Mouse (Mus musculus): ENCODE results near the gene Rgs7bp. TPM values are rescaled to one million over a fixed set of nuclear protein-coding genes. Genes with fewer than 3 reads are reported as not detected.

Gene Rgs7bp
- polyA plus RNA-seq, 1 experiment from 2014 or later = 0.65 TPM

DNA sequence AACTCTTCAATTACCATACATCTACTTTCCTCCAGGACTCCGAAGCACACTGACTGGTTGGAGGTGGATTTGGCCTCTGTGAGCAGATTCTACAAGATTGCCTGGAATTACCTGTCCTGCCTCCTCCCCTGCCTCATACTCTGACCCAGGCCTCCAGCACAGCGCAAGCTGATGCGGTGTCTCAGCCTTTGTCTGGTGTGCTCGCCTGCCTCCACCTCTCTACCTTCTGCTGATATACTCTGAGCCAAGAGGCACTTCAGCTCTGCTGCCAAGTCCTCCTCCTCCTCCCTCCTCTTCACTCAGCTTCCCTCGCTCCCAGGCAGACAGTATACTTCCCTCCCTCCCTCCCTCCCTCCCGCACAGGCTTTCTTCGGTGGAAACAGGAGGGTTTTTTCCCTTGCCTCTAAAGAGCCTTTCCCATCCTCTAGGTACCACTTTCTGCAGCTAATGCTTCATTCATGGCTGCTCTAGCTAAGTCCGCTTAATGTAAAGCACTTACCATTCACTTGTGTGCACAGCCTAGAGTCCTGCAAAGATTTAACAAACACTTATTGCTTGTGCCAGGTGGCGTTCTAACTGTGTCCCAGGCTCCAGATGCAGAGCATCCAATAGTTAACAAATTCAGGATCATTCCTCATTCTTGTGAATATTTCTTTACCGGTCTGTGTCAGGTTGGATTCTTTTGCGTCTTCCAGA, 91.9 kb downstream of the Rgs7bp start:
- H3K36me3 ChIP-seq = no peaks in the 10 kb centered on the region
- H3K9me3 ChIP-seq = no peaks in the 10 kb centered on the region
- H3K4me3 ChIP-seq (replicated peaks) = no peak overlapping the region
- H3K9ac ChIP-seq (replicated peaks) = peak overlapping the region; percentile 19; the same call in 1 of the 2 replicates
- peaks cover 6% of the 10 kb centered on the region; the same call in 1 of the 2 replicates for H3K4me1 ChIP-seq (replicated peaks)
- WGBS = 65% methylated on average over 11 of the region's 11 CpGs
- H3K4me2 ChIP-seq = no peak overlapping the region
- no peak for ATAC-seq (ENCODE audit: insufficient number of reproducible peaks, insufficient read depth, low FRiP score, low TSS enrichment, low read depth)
- H3K27ac ChIP-seq = no peak overlapping the region
- no peaks in the 10 kb centered on the region for H3K27me3 ChIP-seq

- no peak overlapping the region for H3K9ac ChIP-seq (replicated peaks)
- WGBS = 88% methylated on average over 7 of the region's 7 CpGs
Observed at GRCm38 (mm10) chr13:104962166-104962565, 92.6 kb downstream of the Rgs7bp start.

GRCm38 (mm10) chr13:104960951-104961715, 93.6 kb downstream of the Rgs7bp start:
- Histone ChIP-seq H3K4me1 (replicated peaks) (peaks cover 6% of the 10 kb centered on the region; the same call in 1 of the 2 replicates), H3K4me3 (replicated peaks) (no peak overlapping the region), H3K4me2 (no peak overlapping the region), H3K36me3 (no peaks in the 10 kb centered on the region), H3K9me3 (no peaks in the 10 kb centered on the region), H3K9ac (replicated peaks) (no peak overlapping the region), H3K27me3 (no peaks in the 10 kb centered on the region), H3K27ac (no peak overlapping the region)
- ATAC-seq (ENCODE audit: insufficient number of reproducible peaks, insufficient read depth, low FRiP score, low TSS enrichment, low read depth) = no peak
- WGBS = 83% methylated on average over 14 of the region's 14 CpGs

More at GRCm38 (mm10) chr13:104962166-104962565, 92.6 kb downstream of the Rgs7bp start:
- ATAC-seq (ENCODE audit: insufficient number of reproducible peaks, insufficient read depth, low FRiP score, low TSS enrichment, low read depth) = no peak
- peaks cover 6% of the 10 kb centered on the region; the same call in 1 of the 2 replicates for H3K4me1 ChIP-seq (replicated peaks)
- no peak overlapping the region for H3K4me3 ChIP-seq (replicated peaks)
- H3K9me3 ChIP-seq = no peaks in the 10 kb centered on the region
- H3K4me2 ChIP-seq = no peak overlapping the region
- no peaks in the 10 kb centered on the region for H3K27me3 ChIP-seq
- H3K27ac ChIP-seq = no peak overlapping the region
- H3K36me3 ChIP-seq = no peaks in the 10 kb centered on the region

GRCm38 (mm10) chr13:104960206-104960928, 94.4 kb downstream of the Rgs7bp start:
- Histone ChIP-seq H3K9ac (replicated peaks) (no peak overlapping the region), H3K27ac (no peak overlapping the region), H3K4me3 (replicated peaks) (no peak overlapping the region), H3K4me1 (replicated peaks) (peaks cover 6% of the 10 kb centered on the region; the same call in 1 of the 2 replicates), H3K27me3 (no peaks in the 10 kb centered on the region), H3K4me2 (no peak overlapping the region), H3K9me3 (no peaks in the 10 kb centered on the region), H3K36me3 (no peaks in the 10 kb centered on the region)
- WGBS = 88% methylated on average over 7 of the region's 7 CpGs
- ATAC-seq (ENCODE audit: insufficient number of reproducible peaks, insufficient read depth, low FRiP score, low TSS enrichment, low read depth) = no peak

- ATAC-seq (ENCODE audit: insufficient number of reproducible peaks, insufficient read depth, low FRiP score, low TSS enrichment, low read depth) = no peak
- Histone ChIP-seq H3K27ac (no peak overlapping the region), H3K4me2 (no peak overlapping the region), H3K9ac (replicated peaks) (no peak overlapping the region), H3K27me3 (no peaks in the 10 kb centered on the region), H3K9me3 (no peaks in the 10 kb centered on the region), H3K4me1 (replicated peaks) (peaks cover 6% of the 10 kb centered on the region; the same call in 1 of the 2 replicates), H3K36me3 (no peaks in the 10 kb centered on the region), H3K4me3 (replicated peaks) (no peak overlapping the region)
- WGBS = 84% methylated on average over 4 of the region's 4 CpGs
Observed at GRCm38 (mm10) chr13:104959733-104960132, 95.0 kb downstream of the Rgs7bp start.

GRCm38 (mm10) chr13:104947958-104948357, 106.8 kb downstream of the Rgs7bp start:
- H3K4me3 ChIP-seq (replicated peaks) = no peak overlapping the region
- H3K9me3 ChIP-seq = no peaks in the 10 kb centered on the region
- H3K9ac ChIP-seq (replicated peaks) = no peak overlapping the region
- H3K4me1 ChIP-seq (replicated peaks) = no peaks in the 10 kb centered on the region
- H3K36me3 ChIP-seq = no peaks in the 10 kb centered on the region
- H3K27ac ChIP-seq = no peak overlapping the region
- H3K27me3 ChIP-seq = no peaks in the 10 kb centered on the region
- H3K4me2 ChIP-seq = peak overlapping the region; percentile 31
- ATAC-seq (ENCODE audit: insufficient number of reproducible peaks, insufficient read depth, low FRiP score, low TSS enrichment, low read depth) = peak; percentile 81
- under 1% methylated on average over 7 of the region's 7 CpGs for WGBS

- Histone ChIP-seq H3K4me3 (replicated peaks) (no peak overlapping the region), H3K4me2 (no peak overlapping the region), H3K27ac (no peak overlapping the region), H3K27me3 (no peaks in the 10 kb centered on the region), H3K36me3 (no peaks in the 10 kb centered on the region), H3K4me1 (replicated peaks) (peaks cover 18% of the 10 kb centered on the region), H3K9ac (replicated peaks) (no peak overlapping the region), H3K9me3 (no peaks in the 10 kb centered on the region)
- WGBS = 94% methylated on average over 8 of the region's 8 CpGs
- ATAC-seq (ENCODE audit: insufficient number of reproducible peaks, insufficient read depth, low FRiP score, low TSS enrichment, low read depth) = no peak
Observed at GRCm38 (mm10) chr13:104940483-104940882, 114.2 kb downstream of the Rgs7bp start.

DNA sequence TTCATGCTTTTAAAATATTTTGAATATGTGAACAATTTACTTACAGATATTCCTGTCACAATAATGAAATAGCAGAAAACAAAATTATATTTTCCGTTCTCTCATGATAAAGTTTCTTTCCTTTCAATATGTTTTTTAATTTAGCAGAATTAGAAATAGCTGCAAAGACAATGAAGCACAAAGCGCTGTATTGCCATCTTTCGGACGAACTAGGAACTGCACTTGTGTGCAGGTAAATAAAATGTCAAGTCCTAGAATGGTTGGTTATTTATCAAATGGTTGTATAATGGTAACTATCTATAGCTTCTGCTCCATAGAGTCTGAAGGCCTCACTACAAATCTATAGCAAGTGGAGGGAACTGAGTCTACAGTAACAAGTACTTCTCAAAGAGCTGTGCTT, 114.9 kb downstream of the Rgs7bp start:
- ATAC-seq (ENCODE audit: insufficient number of reproducible peaks, insufficient read depth, low FRiP score, low TSS enrichment, low read depth) = no peak
- H3K9me3 ChIP-seq = no peaks in the 10 kb centered on the region
- peaks cover 18% of the 10 kb centered on the region for H3K4me1 ChIP-seq (replicated peaks)
- no peak overlapping the region for H3K4me3 ChIP-seq (replicated peaks)
- no peak overlapping the region for H3K27ac ChIP-seq
- H3K27me3 ChIP-seq = no peaks in the 10 kb centered on the region
- no peak overlapping the region for H3K4me2 ChIP-seq
- H3K9ac ChIP-seq (replicated peaks) = no peak overlapping the region
- H3K36me3 ChIP-seq = no peaks in the 10 kb centered on the region
- 3% methylated on average over 4 of the region's 4 CpGs for WGBS

DNA sequence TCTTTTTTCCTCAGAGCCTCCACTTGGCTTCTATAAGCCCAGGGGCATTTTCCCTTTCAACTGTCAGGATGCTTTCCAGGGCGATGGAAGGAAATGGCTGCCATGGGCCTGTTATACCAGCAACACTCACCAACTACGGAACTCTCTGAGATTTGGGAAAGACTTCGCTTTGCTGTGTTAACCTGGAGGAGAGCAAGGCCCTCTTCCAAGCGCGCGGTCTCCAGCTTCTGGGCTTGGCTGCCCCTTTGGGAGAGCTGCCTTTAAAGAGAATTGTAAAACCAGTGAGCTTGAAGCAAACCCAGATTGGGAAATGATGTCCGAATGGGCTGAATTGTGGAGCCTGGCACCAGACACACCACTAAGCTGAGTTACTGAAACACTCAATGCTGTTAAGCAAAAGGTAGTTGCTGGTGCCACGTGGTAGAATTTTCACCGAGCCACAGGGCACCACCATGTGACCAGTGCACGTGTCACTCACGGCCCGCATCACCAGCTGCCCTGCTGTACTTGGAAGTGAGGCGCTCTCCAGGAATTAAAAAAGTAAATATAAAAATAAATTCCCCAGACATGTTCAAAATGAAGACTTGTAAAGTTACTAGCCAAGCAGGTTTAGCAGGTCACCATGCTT, 115.7 kb downstream of the Rgs7bp start:
- ATAC-seq (ENCODE audit: insufficient number of reproducible peaks, insufficient read depth, low FRiP score, low TSS enrichment, low read depth) = peak; percentile 44; the same call in 1 of the 2 replicates
- H3K4me1 ChIP-seq (replicated peaks) = peaks cover 18% of the 10 kb centered on the region
- 55% methylated on average over 13 of the region's 13 CpGs for WGBS
- no peaks in the 10 kb centered on the region for H3K9me3 ChIP-seq
- H3K9ac ChIP-seq (replicated peaks) = no peak overlapping the region
- no peak overlapping the region for H3K4me3 ChIP-seq (replicated peaks)
- H3K36me3 ChIP-seq = no peaks in the 10 kb centered on the region
- H3K27ac ChIP-seq = peak overlapping the region; percentile 45
- peak overlapping the region; percentile 6; the same call in 1 of the 2 replicates for H3K4me2 ChIP-seq
- no peaks in the 10 kb centered on the region for H3K27me3 ChIP-seq

DNA sequence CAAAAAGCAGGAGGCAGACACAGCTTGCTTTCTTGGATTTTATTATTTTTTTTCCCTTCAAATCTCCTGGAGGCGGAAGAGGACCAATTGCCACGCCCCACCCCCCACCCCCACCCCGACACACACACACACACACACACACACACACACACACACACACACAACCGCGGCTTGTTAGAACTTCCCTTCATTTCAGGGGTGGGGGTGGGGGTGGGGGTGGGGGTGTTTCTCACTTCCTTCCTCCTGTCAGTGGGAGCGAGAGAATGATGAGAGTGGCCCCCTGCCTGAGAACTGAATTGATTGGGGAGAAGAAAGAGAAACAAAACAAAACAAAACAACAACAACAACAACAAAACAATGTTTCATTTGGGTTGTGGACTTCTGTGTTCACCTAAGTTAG, 117.0 kb downstream of the Rgs7bp start:
- Histone ChIP-seq H3K27me3 (no peaks in the 10 kb centered on the region), H3K9me3 (no peaks in the 10 kb centered on the region), H3K9ac (replicated peaks) (peak overlapping the region; percentile 50; the same call in 1 of the 2 replicates), H3K27ac (no peak overlapping the region), H3K4me2 (peak overlapping the region; percentile 69), H3K4me3 (replicated peaks) (peak overlapping the region; percentile 35), H3K4me1 (replicated peaks) (peaks cover 18% of the 10 kb centered on the region), H3K36me3 (no peaks in the 10 kb centered on the region)
- no peak for ATAC-seq (ENCODE audit: insufficient number of reproducible peaks, insufficient read depth, low FRiP score, low TSS enrichment, low read depth)
- WGBS = 10% methylated on average over 6 of the region's 6 CpGs

All from limb, embryonic 12.5 days (tissue).